Mouse (Mus musculus) liver, adult 2 months (tissue): ENCODE measurements around the gene Ube2d1.

Experiments
- CTCF ChIP-seq: fragments of 200-500 bp; IDR thresholded peaks from 2 replicates; pipeline ENCODE4 v1.5.1; 2011; ENCODE audit warnings: low read depth, low read length, control low read depth
- POLR2A ChIP-seq: fragments of 200-500 bp; IDR thresholded peaks from 2 replicates; pipeline ENCODE4 v1.6.1; 2011; ENCODE audit warnings: low read length, control low read depth; ENCODE audit not compliant: insufficient read depth; ENCODE audit errors: extremely low read depth

GRCm38 (mm10) chr10:71326123-71326522 lies 41.1 kb upstream of the Ube2d1 start:
- TF ChIP-seq POLR2A (no peak), CTCF (no peak)
